Mouse (Mus musculus): Measurements from ENCODE around the gene Zfp385c. TPM values are rescaled to one million over a fixed set of nuclear protein-coding genes. Genes with fewer than 3 reads are reported as not detected.

The Zfp385c gene
- polyA plus RNA-seq, 1 experiment = 0.17 TPM

GRCm38 (mm10) chr11:100702081-100702851, 10.0 kb upstream of the Zfp385c start:
- TF ChIP-seq CTCF (IDR thresholded peaks at IDR 0.05; ENCODE audit: extremely low read depth, insufficient read depth, low read length) (peak; percentile 99), POLR2A (IDR thresholded peaks at IDR 0.05; ENCODE audit: extremely low read depth, insufficient read depth, low read length) (no peak)
- Histone ChIP-seq H3K4me3 (ENCODE audit: insufficient read depth, low read length) (no peak overlapping the region), H3K27ac (ENCODE audit: insufficient read depth, low read length) (no peak overlapping the region), H3K4me1 (ENCODE audit: control insufficient read depth, insufficient read depth, low read length) (no peaks in the 10 kb centered on the region)

GRCm38 (mm10) chr11:100701301-100701700, 9.0 kb upstream of the Zfp385c start:
- Histone ChIP-seq H3K4me1 (ENCODE audit: control insufficient read depth, insufficient read depth, low read length) (no peaks in the 10 kb centered on the region), H3K27ac (ENCODE audit: insufficient read depth, low read length) (no peak overlapping the region), H3K4me3 (ENCODE audit: insufficient read depth, low read length) (no peak overlapping the region)
- TF ChIP-seq CTCF (IDR thresholded peaks at IDR 0.05; ENCODE audit: extremely low read depth, insufficient read depth, low read length) (no peak), POLR2A (IDR thresholded peaks at IDR 0.05; ENCODE audit: extremely low read depth, insufficient read depth, low read length) (no peak)

GRCm38 (mm10) chr11:100700710-100701109, 8.5 kb upstream of the Zfp385c start:
- TF ChIP-seq POLR2A (IDR thresholded peaks at IDR 0.05; ENCODE audit: extremely low read depth, insufficient read depth, low read length) = no peak
- no peak for TF ChIP-seq CTCF (IDR thresholded peaks at IDR 0.05; ENCODE audit: extremely low read depth, insufficient read depth, low read length)
- Histone ChIP-seq H3K4me1 (ENCODE audit: control insufficient read depth, insufficient read depth, low read length) (no peaks in the 10 kb centered on the region), H3K27ac (ENCODE audit: insufficient read depth, low read length) (no peak overlapping the region), H3K4me3 (ENCODE audit: insufficient read depth, low read length) (no peak overlapping the region)

- Histone ChIP-seq H3K4me1 (ENCODE audit: control insufficient read depth, insufficient read depth, low read length) (no peaks in the 10 kb centered on the region), H3K27ac (ENCODE audit: insufficient read depth, low read length) (no peak overlapping the region), H3K4me3 (ENCODE audit: insufficient read depth, low read length) (no peak overlapping the region)
- TF ChIP-seq POLR2A (IDR thresholded peaks at IDR 0.05; ENCODE audit: extremely low read depth, insufficient read depth, low read length) = no peak
- no peak for TF ChIP-seq CTCF (IDR thresholded peaks at IDR 0.05; ENCODE audit: extremely low read depth, insufficient read depth, low read length)
Observed at GRCm38 (mm10) chr11:100697921-100698320, 5.7 kb upstream of the Zfp385c start.

GRCm38 (mm10) chr11:100694926-100695325, 2.7 kb upstream of the Zfp385c start:
- H3K4me3 ChIP-seq (ENCODE audit: insufficient read depth, low read length) = no peak overlapping the region
- no peaks in the 10 kb centered on the region for H3K4me1 ChIP-seq (ENCODE audit: control insufficient read depth, insufficient read depth, low read length)
- no peak overlapping the region for H3K27ac ChIP-seq (ENCODE audit: insufficient read depth, low read length)
- no peak for TF ChIP-seq POLR2A (IDR thresholded peaks at IDR 0.05; ENCODE audit: extremely low read depth, insufficient read depth, low read length)
- TF ChIP-seq CTCF (IDR thresholded peaks at IDR 0.05; ENCODE audit: extremely low read depth, insufficient read depth, low read length) = peak; percentile 94

GRCm38 (mm10) chr11:100693154-100693553, 899 bp upstream of the Zfp385c start:
- no peaks in the 10 kb centered on the region for H3K4me1 ChIP-seq (ENCODE audit: control insufficient read depth, insufficient read depth, low read length)
- no peak overlapping the region for H3K4me3 ChIP-seq (ENCODE audit: insufficient read depth, low read length)
- TF ChIP-seq POLR2A (IDR thresholded peaks at IDR 0.05; ENCODE audit: extremely low read depth, insufficient read depth, low read length) (no peak), CTCF (IDR thresholded peaks at IDR 0.05; ENCODE audit: extremely low read depth, insufficient read depth, low read length) (no peak)
- no peak overlapping the region for H3K27ac ChIP-seq (ENCODE audit: insufficient read depth, low read length)

- Histone ChIP-seq H3K4me3 (ENCODE audit: insufficient read depth, low read length) (no peak overlapping the region), H3K27ac (ENCODE audit: insufficient read depth, low read length) (no peak overlapping the region), H3K4me1 (ENCODE audit: control insufficient read depth, insufficient read depth, low read length) (no peaks in the 10 kb centered on the region)
- no peak for TF ChIP-seq CTCF (IDR thresholded peaks at IDR 0.05; ENCODE audit: extremely low read depth, insufficient read depth, low read length)
- no peak for TF ChIP-seq POLR2A (IDR thresholded peaks at IDR 0.05; ENCODE audit: extremely low read depth, insufficient read depth, low read length)
Observed at GRCm38 (mm10) chr11:100690389-100690788, 1.9 kb downstream of the Zfp385c start.

- TF ChIP-seq CTCF (IDR thresholded peaks at IDR 0.05; ENCODE audit: extremely low read depth, insufficient read depth, low read length) (no peak), POLR2A (IDR thresholded peaks at IDR 0.05; ENCODE audit: extremely low read depth, insufficient read depth, low read length) (no peak)
- Histone ChIP-seq H3K27ac (ENCODE audit: insufficient read depth, low read length) (no peak overlapping the region), H3K4me3 (ENCODE audit: insufficient read depth, low read length) (no peak overlapping the region), H3K4me1 (ENCODE audit: control insufficient read depth, insufficient read depth, low read length) (no peaks in the 10 kb centered on the region)
Observed at GRCm38 (mm10) chr11:100688443-100688842, 3.8 kb downstream of the Zfp385c start.

- Histone ChIP-seq H3K27ac (ENCODE audit: insufficient read depth, low read length) (no peak overlapping the region), H3K4me1 (ENCODE audit: control insufficient read depth, insufficient read depth, low read length) (no peaks in the 10 kb centered on the region), H3K4me3 (ENCODE audit: insufficient read depth, low read length) (no peak overlapping the region)
- TF ChIP-seq POLR2A (IDR thresholded peaks at IDR 0.05; ENCODE audit: extremely low read depth, insufficient read depth, low read length) (no peak), CTCF (IDR thresholded peaks at IDR 0.05; ENCODE audit: extremely low read depth, insufficient read depth, low read length) (no peak)
Observed at GRCm38 (mm10) chr11:100687265-100687664, 5.0 kb downstream of the Zfp385c start.

GRCm38 (mm10) chr11:100685371-100685770, 6.9 kb downstream of the Zfp385c start:
- H3K4me1 ChIP-seq (ENCODE audit: control insufficient read depth, insufficient read depth, low read length) = no peaks in the 10 kb centered on the region
- H3K27ac ChIP-seq (ENCODE audit: insufficient read depth, low read length) = no peak overlapping the region
- TF ChIP-seq POLR2A (IDR thresholded peaks at IDR 0.05; ENCODE audit: extremely low read depth, insufficient read depth, low read length) = no peak
- TF ChIP-seq CTCF (IDR thresholded peaks at IDR 0.05; ENCODE audit: extremely low read depth, insufficient read depth, low read length) = no peak
- H3K4me3 ChIP-seq (ENCODE audit: insufficient read depth, low read length) = no peak overlapping the region

All from cortical plate, adult 2 months (tissue).